Mouse (Mus musculus) frontal cortex, adult 2 months (tissue): ENCODE measurements around the gene Gm14569. TPM values are rescaled to one million over a fixed set of nuclear protein-coding genes. Genes with fewer than 3 reads are reported as not detected.

ENCODE experiments used
- DNase-seq, 2 experiments: peaks; one replicate each; pipeline ENCODE4 v3.0.0; 2022; ENCODE audit warnings: low spot score in 1 of 2; ENCODE audit errors: extremely low spot score in 1 of 2
- polyA plus RNA-seq: library from polyadenylated mRNA; depleted of rRNA; stranded (reverse); fragments of >200 nt; gene quantifications from 2 replicates; pipeline ENCODE4 v1.2.3, GENCODE M21; 2012; rRNA removed

Gm14569 gene
- 0.25 and 0.34 TPM in 2 replicates for polyA plus RNA-seq

DNA sequence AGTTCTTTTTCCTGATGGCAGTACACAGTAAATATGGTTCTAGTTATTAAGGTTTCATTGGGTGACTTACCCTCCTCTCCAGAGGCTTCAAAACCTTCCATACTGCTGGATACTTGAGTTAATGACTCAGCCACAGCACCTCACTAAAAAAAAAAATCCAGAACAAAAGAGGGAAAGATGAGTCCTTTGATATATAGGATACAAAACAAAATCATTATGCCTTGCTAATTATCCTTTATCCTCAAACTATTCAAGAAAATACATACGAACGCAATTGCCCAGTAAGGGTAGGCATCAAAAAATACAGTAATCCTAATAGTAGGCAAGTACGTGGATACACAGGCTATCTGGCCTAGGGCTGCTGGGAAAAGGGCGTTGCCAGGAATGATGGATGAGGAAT, at the start of gene Gm14569:
TSS of gene Gm14569 (minus strand) at position 101 of the 400 bp plus-strand sequence.
- DNase-seq: no peak

DNA sequence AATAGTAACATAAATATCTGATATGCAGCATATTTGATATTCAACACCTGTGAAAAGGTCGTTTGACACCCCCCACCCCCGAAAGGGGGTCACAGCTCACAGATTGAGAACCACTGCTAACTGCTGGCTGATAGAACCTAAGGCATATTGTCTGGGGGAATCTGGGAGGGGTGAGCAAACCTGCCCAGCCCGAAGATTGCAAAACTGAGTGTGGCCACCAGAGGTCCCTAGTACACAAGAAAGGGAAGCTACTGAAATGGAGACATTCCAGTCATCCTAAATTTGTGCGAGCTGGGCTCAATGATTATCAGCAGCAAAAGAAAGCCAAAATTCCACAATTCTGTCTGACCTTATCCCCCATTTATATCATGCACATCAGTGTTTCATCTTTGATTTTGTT, 42.9 kb upstream of the Gm14569 start:
- peak; percentile 38 to 90 for DNase-seq

DNA sequence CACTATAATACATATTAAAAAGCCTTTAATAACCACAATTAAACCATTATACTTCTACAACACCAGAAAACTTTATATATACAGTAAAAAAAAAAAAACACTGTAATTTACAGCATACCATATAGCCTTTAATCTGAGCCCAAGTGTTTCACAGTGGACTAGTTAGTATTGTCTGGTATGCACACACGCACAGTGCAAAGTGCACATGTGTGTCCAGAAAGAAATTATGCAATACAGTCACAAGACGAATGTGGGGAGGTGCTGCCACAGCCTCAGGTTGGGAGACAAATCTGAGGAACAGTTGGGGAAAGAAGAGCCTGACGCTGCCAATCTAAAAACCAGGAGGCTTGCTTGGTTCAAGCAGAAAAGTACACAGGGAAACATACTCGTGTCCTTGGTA, 42.1 kb upstream of the Gm14569 start:
- DNase-seq: no peak

DNA sequence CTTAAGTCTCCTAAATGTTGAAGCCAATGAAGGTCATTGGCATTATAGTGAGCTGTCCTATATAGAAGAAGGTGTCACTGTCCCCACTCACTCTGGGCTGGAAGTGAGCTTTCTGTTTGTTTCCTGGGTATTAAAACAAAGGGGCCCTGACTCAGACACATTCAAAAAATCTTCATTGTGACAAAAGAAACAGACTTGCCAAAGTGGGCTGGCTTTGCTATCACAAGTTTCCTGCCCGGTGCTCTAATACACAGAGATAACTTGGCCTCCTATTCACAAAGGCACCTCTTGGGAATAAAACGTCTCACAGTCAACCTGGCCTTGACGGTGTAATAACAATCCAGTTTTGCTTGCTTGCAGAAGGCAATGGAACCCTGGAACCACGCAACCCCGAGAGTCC, 38.6 kb upstream of the Gm14569 start:
- no peak for DNase-seq

DNA sequence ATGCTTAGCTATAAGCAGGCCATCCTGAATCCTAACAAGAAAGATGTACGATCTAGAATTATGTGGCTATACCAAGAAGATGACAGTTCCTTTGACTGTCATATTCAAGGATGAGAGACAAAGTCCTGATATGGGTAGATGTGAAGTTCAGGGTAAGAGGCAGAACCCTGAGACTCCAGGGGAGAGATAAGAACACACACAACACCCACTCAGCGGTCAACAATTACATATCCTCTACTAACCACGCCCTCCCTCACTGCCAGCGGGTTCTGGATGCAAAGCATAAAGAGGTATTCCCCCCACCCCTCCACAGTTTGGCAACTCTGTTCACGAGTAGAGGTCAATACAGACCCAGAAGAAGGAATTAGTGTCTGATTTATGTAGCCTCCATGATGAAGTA, 32.1 kb upstream of the Gm14569 start:
- DNase-seq: no peak

DNA sequence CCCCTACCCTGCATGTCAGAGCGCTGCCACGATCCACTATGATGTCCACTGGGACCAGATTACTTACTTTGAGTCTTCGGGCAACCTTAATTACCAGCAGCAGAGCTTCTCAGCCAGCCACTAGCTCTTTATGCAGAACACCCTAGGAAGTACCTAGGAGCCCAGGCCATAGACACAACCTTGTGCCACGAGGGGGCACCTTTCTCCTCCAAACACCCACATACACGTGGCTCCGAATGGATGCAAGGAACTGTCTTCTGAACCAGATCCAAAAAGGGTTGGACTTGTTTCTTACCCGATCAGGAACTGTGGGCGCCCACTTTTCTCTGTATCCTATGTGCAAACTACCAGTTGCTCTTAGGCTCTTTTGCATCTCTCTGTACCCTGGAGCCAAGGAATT, 22.1 kb upstream of the Gm14569 start:
- peak in 1 of 2 experiments; percentile 1 for DNase-seq

DNA sequence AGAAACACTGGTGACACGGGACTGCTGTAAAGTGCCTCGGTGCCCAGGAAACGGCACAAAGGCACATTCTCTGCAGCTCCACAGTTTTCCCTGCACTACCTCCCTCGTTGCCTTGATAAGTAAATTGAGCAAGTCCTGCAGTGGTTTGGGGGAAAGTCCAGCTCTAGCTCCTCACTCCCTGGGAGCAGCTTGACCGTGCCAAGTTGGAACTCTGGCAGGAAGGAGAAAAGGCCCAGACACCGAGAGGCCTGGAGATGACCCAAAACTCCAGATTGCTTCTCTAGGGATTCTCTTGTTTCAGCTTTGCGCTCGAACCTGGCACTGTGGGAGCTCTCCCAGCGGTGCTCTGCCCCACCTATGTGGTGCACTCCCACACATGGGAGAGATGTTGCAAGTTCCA, 21.6 kb upstream of the Gm14569 start:
- no peak for DNase-seq

DNA sequence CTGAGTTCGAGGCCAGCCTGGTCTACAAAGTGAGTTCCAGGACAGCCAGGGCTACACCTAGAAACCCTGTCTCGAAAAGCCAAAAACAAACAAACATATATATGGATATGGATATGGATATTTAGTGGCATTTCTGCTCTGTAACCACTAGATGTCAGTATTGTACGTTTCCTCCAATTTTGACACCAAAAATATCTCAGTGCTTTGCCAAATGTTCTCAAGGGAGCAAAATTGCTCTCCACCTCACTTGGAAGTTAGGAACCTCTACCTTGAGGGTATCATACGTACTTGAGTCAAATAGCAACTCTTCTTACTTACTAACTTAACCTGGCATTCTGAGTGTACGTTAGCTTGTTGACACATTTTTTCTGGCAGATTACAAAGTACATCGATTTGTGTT, 15.2 kb upstream of the Gm14569 start:
- peak in 1 of 2 experiments; percentile 6 for DNase-seq

DNA sequence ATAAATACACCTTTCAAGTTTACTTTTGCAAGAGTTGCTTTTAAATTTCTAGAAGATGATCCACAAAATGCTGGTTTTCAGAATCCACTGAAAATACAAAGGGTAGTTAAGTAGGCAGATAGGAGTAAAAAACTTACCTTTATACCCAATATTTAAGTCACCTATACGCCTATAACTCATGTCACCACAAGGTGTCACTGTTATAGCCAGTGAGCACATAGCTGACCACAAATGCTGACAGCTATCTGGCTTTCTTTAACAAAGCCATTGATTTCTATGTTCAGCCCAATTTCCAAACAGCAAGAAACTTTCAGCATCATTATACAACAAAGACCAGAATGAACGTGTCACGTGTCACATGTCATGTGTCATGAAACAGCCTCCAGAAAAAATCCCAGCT, 2.1 kb downstream of the Gm14569 start:
- DNase-seq: peak in 1 of 2 experiments; percentile 10

DNA sequence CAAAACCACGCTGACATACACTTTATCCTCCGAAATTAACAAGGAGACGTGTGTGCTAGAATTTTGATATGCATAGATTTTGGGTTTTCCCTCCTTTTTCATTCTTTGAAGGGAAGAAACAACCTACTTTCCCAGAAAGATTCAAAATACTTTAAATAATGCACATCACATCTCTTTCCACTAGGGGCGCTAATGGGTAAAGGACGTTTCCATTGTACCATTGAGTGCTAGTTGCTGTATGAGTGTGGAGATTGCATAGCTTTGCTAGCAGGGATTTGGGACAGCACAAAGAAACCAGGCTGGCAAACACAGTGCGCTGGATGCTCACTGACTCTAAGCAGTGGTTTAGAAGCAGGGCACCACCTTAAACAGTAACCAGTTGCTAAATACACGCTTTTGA, 3.6 kb downstream of the Gm14569 start:
- no peak for DNase-seq

DNA sequence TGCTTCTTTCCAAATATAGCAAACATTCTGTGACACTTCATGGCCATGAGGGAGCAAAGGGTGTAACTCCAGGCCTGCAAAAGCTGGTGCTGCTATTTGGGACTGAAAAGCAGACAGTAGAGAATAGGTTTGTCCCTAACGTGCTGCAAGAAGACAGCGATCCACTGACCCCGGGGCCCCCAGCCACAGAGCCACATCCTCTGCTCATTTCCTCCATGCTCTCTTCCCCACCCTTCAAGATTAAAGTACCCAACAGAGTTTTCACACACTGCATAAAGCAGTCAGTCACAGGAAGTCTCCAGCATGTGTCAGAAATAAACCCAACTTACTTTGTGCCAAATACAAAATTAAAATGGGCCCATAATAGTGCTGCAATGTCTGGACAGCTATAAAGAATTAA, 16.8 kb downstream of the Gm14569 start:
- DNase-seq: no peak

DNA sequence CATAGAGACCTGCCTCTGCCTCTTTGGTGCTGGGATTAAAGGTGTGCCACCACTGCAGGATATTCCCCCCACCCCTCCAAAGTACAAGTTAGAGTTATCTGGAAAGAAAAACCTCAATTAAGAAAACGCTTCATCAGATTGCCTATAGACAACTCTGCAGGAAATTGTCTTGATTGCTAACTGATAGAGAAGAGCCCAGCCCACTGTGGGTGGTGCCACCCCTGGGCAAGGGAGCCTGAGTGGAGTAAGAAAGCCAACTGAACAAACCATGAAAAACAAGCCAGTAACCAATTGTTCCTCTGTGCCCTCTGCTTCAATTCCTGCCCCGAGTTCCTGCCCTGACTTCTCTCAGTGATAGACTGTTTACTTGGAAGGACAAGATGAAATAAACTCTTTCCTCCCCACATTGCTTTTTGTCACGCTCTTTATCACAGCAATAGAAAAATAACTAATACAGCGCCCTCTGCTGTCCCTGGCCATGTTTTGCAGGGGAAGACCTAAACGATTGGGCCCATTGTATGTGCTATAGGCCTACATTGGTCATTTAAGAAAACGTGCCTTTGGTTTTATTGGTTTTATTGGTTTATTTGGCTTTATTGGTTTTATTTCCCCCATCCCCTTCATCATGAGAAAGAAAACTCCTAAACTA, 17.4 kb downstream of the Gm14569 start:
- DNase-seq: peak in 1 of 2 experiments; percentile 11

DNA sequence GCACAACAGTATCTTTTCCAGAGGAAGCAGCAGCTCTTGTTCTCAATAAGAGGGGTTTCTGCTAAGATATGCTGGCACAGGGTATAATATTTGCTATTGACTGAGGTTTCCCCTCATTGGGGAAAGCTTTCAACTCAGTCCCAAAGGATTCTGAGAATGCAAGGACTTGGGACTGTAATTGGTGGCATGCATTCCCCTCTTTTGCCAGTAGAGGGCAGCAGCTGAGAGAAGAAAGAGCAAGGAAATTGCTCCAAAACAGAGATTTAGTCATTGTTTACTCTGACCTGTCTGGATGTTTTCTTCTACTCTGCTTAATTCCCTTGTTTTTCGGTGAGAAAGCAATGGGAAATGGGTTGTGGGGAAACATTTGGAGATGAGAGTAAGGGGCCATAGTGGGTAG, 35.6 kb downstream of the Gm14569 start:
- peak in 1 of 2 experiments; percentile 43 for DNase-seq

DNA sequence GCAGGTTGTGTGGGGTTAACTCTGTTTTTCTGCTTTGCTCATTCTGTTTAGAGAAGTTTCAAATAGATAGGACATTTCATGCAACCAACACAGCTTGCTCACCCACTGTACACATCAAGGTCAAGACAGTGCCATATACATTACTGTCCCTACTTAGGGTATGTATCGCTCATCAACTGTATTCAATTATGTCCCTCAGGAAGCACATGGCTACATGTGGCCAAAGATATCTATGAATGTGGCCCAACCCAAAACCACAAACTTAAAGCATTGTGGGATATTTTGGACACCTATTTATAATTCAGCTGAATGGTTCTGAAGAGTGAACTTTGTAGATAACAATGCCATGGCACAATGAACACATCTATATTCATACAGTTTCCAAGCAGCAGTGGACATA, 53.7 kb downstream of the Gm14569 start:
- no peak for DNase-seq

DNA sequence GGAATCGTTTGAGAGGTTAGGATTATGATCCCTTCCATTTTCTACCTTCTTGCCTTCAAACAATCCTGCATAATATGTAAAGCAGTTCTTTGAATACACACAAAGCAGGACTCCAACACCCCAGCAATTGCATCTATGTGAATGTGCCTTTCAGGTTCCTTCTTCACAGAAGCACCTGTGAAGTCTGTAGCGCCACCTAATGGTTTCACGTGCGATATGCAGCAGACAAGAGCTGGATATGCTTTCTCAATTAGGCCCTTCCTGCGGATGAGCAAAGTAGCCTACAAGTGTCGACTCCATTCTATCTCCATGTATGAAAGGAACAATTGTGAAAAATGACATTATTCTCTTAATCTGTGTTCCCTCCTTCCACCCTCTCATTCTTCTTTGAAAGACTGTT, 56.6 kb downstream of the Gm14569 start:
- peak in 1 of 2 experiments; percentile 4 for DNase-seq

DNA sequence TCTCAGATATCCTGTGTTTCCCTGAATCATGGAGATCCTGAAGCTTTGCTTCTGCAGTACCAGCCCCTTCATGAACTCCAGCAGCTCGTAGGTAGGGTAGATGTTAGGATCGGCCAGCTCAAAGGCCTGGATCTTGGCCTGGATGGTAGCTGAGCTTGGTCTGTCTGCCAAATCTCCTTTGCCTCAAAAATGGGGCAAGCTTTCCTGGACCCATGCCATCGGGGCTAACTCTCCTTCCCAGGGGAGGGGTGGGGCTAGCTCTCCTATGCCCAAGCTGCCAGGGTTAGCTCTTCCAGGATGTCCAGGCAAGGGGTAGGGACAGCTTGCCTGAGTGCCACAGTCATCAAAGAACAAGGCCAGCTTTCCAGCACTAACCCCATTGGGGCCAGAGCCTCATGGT, 72.5 kb downstream of the Gm14569 start:
- DNase-seq: peak in 1 of 2 experiments; percentile 9

DNA sequence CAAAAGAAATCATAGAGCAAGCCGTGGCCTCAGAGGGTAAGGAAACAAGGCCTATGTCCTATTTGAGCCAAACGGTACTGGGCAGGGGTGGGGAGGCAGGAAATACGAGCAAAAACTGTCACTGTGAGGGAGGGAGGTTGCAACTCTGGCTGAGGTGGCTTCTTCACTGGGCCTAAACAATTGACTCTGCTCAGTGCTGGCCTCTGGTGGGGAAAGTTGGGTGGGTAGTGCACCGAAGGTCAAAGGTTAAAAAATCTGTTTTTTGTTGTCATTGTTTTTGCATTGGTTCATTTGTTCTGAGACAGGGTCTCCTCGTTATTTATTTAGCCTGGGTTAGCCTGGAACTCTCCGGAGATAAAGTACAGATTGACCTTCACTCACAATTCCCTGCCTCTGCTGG, 89.3 kb downstream of the Gm14569 start:
- no peak for DNase-seq

DNA sequence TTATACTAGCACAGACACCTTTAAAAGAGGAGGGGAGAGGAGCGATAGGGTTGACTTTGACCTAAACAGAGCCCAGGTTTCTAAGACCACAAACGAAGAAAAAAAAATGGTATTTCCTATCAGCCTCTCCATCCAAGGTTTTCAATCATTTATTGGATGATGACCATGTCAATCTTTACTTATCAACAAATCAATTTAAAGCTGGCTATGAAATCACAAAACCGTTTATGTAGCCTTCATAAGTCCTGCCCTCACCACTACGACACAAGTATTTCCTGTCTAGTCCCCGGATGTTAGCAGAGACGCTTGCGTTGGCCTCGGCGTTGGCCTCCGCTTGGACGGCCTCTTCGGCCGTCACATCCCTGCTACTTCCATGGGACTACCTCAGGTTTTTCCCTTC, 90.7 kb downstream of the Gm14569 start, which contains the start of gene Gm6268:
TSS of gene Gm6268 (plus strand) at position 301 of the 400 bp plus-strand sequence.
- DNase-seq: no peak

DNA sequence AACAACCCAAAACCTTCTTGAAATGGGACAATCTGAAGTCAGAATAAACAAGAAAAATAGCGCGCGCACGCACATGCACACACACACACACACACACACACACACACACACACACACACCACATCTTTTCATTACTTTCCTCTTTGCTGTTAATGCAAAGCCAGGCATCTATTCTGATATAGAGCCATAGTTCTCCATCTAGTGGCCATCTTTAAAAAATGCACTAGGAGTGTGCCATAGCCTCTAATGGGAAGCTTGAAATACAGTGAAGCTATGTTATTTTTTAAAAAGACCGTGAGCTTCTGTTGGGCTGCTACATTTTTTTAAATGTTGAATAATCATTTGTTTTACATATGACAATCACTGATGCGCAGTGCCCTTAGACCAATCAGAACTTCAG, 98.4 kb downstream of the Gm14569 start:
- peak in 1 of 2 experiments; percentile 40 for DNase-seq

DNA sequence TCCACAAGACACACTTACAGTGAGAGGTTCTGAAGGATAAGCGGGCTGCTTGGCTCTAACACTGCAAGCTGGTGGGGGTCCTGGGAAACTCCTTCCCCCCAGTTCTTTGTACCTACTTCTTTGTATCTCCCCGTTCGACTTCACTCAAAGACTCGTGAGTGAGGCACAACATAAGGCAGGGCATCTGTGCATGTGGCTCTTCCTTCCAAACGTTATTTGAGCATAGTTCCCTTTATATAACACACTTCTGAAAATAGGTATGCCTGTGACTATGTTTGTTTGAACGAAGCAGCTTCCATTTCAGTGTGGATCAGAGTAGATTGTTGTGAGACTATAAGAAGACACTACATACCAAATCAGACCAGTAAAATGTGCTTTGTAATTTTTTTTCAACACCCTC, 99.0 kb downstream of the Gm14569 start:
- DNase-seq: peak in 1 of 2 experiments; percentile 24

DNA sequence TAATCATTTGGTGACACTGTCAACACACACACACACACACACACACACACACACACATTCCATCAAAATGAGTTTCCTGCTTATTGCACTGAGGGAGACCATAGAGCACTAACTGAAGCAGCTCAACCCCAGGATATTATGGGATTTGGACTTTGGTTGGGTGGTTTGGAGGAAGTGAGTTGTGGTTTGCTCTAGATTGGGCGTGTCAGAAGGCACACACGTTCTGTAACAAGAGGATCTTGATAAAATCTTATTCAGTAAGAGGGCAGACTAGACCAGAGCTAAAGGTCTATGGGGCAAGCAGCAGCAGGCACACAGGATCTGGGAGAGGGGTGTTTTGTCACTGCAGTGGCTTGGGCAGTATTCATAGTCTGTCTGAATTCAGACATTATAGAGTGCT, 101.1 kb downstream of the Gm14569 start:
- DNase-seq: no peak

DNA sequence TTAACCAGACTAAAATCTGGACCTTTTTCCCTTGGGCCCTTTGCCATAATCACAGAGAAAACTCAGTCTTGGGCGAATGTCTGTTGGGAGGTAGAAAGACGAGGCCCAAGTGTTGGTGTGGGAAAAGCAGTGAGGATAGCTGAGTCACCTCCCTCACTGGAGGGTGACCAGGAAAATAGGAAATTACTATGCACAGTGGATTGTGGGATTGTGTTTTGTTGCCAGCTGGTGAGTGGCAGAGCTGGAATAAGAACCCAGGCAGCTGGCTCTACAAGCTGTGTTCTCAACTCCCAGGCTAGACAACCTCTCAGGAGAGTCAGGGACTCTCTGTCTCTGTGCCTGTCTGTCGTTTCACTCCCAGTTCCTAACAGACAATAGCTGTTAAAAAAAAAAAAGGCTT, 101.7 kb downstream of the Gm14569 start:
- peak; percentile 35 to 72 for DNase-seq

DNA sequence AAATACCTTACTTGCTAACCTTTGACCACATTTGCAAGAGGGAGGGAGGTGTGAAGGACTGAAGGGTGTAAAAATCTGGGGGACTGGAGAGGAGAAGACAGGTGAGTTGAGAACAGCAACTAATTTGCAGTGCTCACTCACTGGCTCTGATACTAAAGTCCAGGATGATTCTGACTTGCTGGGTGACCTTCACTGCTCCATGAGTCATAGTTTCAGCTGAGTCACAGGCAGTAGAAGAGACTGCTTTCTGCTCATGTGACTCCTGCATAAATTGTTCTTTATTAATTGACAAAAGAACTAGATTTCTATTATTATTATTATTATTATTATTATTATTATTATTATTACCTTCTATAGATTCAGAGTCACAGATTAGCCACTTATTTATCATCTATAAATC, 106.3 kb downstream of the Gm14569 start:
- DNase-seq: no peak
